Mouse (Mus musculus) limb, embryonic 14.5 days (tissue): ENCODE measurements around the gene Myo19. TPM values are rescaled to one million over a fixed set of nuclear protein-coding genes. Genes with fewer than 3 reads are reported as not detected.

ENCODE experiments used
- ATAC-seq: fragments of 200-750 bp; cut with Nextera tagmentation; 2 replicates; pipeline ENCODE4 v1.8.0; 2017; ENCODE audit warnings: low read depth, moderate number of reproducible peaks, moderate TSS enrichment; ENCODE audit not compliant: low FRiP score
- DNase-seq: peaks from one replicate; pipeline ENCODE4 v3.0.0-alpha.2; 2015; ENCODE audit warnings: low spot score
- H3K27ac ChIP-seq: fragments of 300-500 bp; sonication (generic); replicated peaks from 2 replicates; pipeline ENCODE4 v1.5.1; 2014; ENCODE audit warnings: low read depth, mild to moderate bottlenecking, low read length, moderate library complexity, mixed read lengths
- H3K27me3 ChIP-seq: fragments of 300-500 bp; sonication (generic); 2 replicates; pipeline ENCODE4 v1.6.1; 2014; ENCODE audit warnings: low read length, mixed read lengths; ENCODE audit not compliant: control insufficient read depth, insufficient read depth
- H3K36me3 ChIP-seq: fragments of 300-500 bp; sonication (generic); 2 replicates; pipeline ENCODE4 v1.6.1; 2014; ENCODE audit warnings: mild to moderate bottlenecking, low read length, moderate library complexity, mixed read lengths; ENCODE audit not compliant: control insufficient read depth, insufficient read depth
- H3K4me1 ChIP-seq: fragments of 300-500 bp; sonication (generic); 2 replicates; pipeline ENCODE4 v1.6.1; 2014; ENCODE audit warnings: antibody characterized with exemption, low read length, mixed read lengths; ENCODE audit not compliant: control insufficient read depth, insufficient read depth
- H3K4me2 ChIP-seq: fragments of 300-500 bp; sonication (generic); replicated peaks from 2 replicates; pipeline ENCODE4 v1.6.1; 2014; ENCODE audit warnings: low read depth, mild to moderate bottlenecking, low read length, moderate library complexity; ENCODE audit not compliant: severe bottlenecking
- H3K4me3 ChIP-seq: fragments of 300-500 bp; sonication (generic); replicated peaks from 2 replicates; pipeline ENCODE4 v1.5.1; 2014; ENCODE audit warnings: low read length
- H3K9ac ChIP-seq: fragments of 300-500 bp; sonication (generic); 2 replicates; pipeline ENCODE4 v1.6.1; 2014; ENCODE audit warnings: mild to moderate bottlenecking, low read depth, low read length, moderate library complexity; ENCODE audit not compliant: severe bottlenecking
- H3K9me3 ChIP-seq: fragments of 300-500 bp; sonication (generic); 2 replicates; pipeline ENCODE4 v1.6.1; 2016; ENCODE audit warnings: low read length; ENCODE audit not compliant: control insufficient read depth
- POLR2A ChIP-seq: fragments of 200-500 bp; IDR thresholded peaks from 2 replicates; pipeline ENCODE4 v1.8.0; 2012; ENCODE audit warnings: inconsistent platforms, mild to moderate bottlenecking, moderate library complexity, borderline replicate concordance; ENCODE audit not compliant: insufficient read depth, insufficient read length; ENCODE audit errors: extremely low read depth
- whole genome bisulfite sequencing: fragments of 180-500 bp; shearing (Covaris S2); extraction: QIAGEN DNeasy Blood & Tissue Kit; methylation state at CpG from one replicate; pipeline ENCODE4 v1.1.7; 2014; 5-methylcytosine and 5-hydroxymethylcytosine counted together
- polyA plus RNA-seq, 2 experiments: library from polyadenylated mRNA; depleted of rRNA in 1 of 2; stranded (reverse) in 1 of 2; unstranded in 1 of 2; fragments of >200 nt; fragmentation: Nextera tagmentation in 1 of 2; extraction: Ambion mirVana in 1 of 2; gene quantifications; 2 replicates each; pipeline versions ENCODE4 v1.2.1 to v1.2.3; 2012 to 2014

The Myo19 gene
- polyA plus RNA-seq, 2 experiments = 11.0 to 29.2 TPM

DNA sequence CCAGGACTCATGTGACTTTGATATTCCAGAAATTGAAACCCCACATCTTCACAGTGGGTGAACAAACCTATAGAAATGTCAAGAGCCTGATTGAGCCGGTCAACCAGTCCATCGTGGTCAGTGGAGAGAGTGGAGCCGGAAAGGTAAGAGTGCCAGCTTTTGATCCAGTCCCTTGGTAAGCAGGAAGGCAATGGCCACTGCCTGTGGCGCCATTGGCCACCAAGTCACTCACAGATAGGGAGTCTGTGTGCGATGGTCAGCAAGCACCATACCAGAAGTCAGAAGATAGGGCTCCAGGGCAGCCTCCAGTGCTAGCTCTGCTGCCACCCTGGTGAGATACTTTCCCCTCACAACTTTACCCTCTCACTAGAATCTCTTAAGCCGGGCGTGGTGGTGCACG is 8.1 kb downstream of the Myo19 start:
- Histone ChIP-seq H3K27ac (no peak overlapping the region), H3K9ac (no peak overlapping the region), H3K4me1 (no peaks in the 10 kb centered on the region), H3K4me3 (no peak overlapping the region), H3K36me3 (peaks cover 74% of the 10 kb centered on the region), H3K27me3 (no peaks in the 10 kb centered on the region), H3K9me3 (no peaks in the 10 kb centered on the region), H3K4me2 (no peak overlapping the region)
- TF ChIP-seq POLR2A = no peak
- DNase-seq = no peak
- 96% methylated on average over 8 of the region's 8 CpGs for WGBS
- no peak for ATAC-seq

DNA sequence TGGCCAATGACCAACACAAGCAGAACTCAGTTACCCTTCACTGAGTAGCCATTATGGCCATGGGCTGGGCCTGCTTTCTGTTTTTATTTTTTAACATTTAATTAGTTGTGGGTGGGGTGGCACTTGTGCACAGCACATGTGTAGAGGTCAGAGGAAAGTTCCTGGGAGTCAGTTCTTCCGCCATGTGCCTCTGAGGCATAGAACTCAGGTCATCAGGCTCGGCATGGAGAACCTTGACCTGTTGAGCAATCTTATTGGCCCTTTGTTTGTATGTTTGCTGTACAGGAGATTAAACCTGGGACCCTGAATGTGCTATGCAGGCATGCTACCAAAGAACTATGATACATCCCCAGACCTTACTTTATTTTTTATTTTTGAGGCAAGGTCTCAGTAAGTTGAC is 9.5 kb downstream of the Myo19 start:
- DNase-seq (no peak), ATAC-seq (no peak)
- Histone ChIP-seq H3K4me2 (no peak overlapping the region), H3K4me1 (no peaks in the 10 kb centered on the region), H3K9me3 (no peaks in the 10 kb centered on the region), H3K4me3 (no peak overlapping the region), H3K27me3 (no peaks in the 10 kb centered on the region), H3K9ac (no peak overlapping the region), H3K27ac (no peak overlapping the region), H3K36me3 (peaks cover 78% of the 10 kb centered on the region)
- no peak for TF ChIP-seq POLR2A
- 92% methylated on average over 2 of the region's 2 CpGs for WGBS

DNA sequence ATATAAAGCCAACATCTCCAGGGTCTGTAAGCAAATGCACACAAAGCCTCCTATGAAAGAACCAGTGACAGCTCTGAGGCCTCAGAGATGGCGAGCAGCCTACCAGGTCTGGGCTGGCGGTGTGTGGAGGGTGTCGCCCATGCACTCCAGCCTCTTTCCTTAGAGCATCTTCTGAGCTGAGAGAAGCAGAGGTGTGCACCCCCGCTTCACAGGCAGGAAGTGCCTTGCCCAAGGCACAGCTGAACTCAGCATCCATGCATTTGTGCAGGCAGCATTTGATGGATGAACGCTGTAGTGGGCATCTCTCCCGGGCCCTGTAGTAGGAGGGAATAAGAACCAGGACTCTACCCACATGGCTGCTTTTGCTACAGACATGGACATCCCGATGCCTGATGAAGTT is 11.8 kb downstream of the Myo19 start:
- TF ChIP-seq POLR2A = no peak
- WGBS = 89% methylated on average over 7 of the region's 7 CpGs
- H3K27me3 ChIP-seq = no peaks in the 10 kb centered on the region
- no peak overlapping the region for H3K9ac ChIP-seq
- H3K4me3 ChIP-seq = no peak overlapping the region
- no peak for ATAC-seq
- H3K4me1 ChIP-seq = no peaks in the 10 kb centered on the region
- H3K4me2 ChIP-seq = no peak overlapping the region
- H3K27ac ChIP-seq = no peak overlapping the region
- H3K36me3 ChIP-seq = peaks cover 81% of the 10 kb centered on the region
- H3K9me3 ChIP-seq = no peaks in the 10 kb centered on the region
- DNase-seq = no peak

DNA sequence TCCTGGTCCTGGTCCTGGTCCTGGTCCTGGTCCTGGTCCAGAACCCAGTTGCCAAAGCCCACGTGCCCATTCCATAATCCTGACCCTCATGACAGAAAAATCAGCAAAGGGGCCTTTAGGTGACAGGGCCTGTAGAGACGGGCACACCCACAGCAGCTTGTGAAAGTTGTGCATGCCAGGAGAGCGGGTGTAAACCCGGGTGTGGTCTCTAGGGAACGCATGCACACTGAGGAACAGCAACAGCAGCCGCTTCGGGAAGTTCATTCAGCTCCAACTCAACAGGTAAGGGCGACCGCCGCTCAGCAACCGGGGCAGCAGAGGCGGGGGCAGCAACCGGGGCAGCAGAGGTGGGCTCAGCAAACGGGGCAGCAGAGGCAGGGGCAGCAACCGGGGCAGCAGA is 13.2 kb downstream of the Myo19 start:
- no peaks in the 10 kb centered on the region for H3K4me1 ChIP-seq
- 93% methylated on average over 15 of the region's 15 CpGs for WGBS
- ATAC-seq = no peak

DNA sequence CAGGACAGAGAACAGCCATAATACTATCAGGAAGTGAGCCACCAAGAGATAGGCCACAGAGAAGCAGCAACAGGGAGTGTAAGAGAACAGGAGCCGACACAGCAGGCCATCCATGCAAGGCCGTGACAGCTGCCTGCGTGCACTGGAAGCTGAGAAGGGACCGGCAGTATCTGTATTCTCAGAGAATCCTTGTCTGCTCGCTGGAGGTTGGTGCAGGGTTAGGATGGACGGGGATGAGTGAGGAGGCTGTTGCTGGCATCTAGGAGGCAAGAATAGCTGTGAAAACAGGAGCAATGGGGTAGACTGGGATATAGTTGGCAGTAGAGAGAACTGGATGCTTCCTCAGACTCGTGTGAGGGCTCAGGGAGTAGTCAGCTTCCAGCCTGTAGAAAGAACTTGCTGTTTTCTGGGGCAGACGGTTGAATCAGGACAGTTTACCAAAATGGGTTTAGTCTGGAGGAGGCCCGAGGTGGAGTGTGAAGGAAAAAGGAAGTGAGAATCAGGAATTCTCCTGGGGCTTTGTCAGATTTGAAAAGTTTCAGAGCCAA is 24.7 kb downstream of the Myo19 start:
- H3K4me2 ChIP-seq = no peak overlapping the region
- DNase-seq = no peak
- peaks cover 96% of the 10 kb centered on the region for H3K36me3 ChIP-seq
- ATAC-seq = no peak
- H3K27me3 ChIP-seq = no peaks in the 10 kb centered on the region
- no peak overlapping the region for H3K27ac ChIP-seq
- WGBS = 81% methylated on average over 9 of the region's 9 CpGs
- no peaks in the 10 kb centered on the region for H3K9me3 ChIP-seq
- no peaks in the 10 kb centered on the region for H3K4me1 ChIP-seq
- no peak overlapping the region for H3K4me3 ChIP-seq
- no peak overlapping the region for H3K9ac ChIP-seq
- TF ChIP-seq POLR2A = no peak

More for the DNA sequence above, 13.2 kb downstream of the Myo19 start:
- Histone ChIP-seq H3K9ac (no peak overlapping the region), H3K27ac (no peak overlapping the region), H3K4me2 (no peak overlapping the region), H3K9me3 (no peaks in the 10 kb centered on the region), H3K4me3 (no peak overlapping the region), H3K36me3 (peaks cover 74% of the 10 kb centered on the region), H3K27me3 (no peaks in the 10 kb centered on the region)
- TF ChIP-seq POLR2A = no peak
- DNase-seq = no peak

DNA sequence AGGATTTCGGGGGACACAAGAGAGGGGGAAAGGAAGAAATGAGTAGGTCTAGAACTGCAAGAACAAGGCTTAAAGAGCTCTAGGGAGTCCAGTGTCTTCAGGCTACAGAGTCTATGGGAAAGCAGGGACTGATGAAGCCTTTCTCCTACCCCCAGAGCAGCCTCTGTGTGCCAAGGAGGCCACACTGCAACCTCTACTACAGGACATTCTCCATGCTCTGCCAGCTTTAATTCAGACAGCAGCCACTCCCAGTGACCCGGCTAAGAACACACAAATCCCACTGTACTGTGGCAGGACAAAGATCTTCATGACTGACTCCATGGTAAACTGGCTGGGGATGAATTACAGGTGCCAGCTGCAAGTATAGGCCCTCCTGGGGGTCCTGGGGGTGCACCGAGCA is 27.1 kb downstream of the Myo19 start:
- H3K36me3 ChIP-seq = peaks cover 94% of the 10 kb centered on the region
- WGBS = 68% methylated on average over 3 of the region's 3 CpGs
- H3K4me3 ChIP-seq = no peak overlapping the region
- H3K27me3 ChIP-seq = no peaks in the 10 kb centered on the region
- no peak for TF ChIP-seq POLR2A
- H3K27ac ChIP-seq = no peak overlapping the region
- H3K9ac ChIP-seq = no peak overlapping the region
- no peaks in the 10 kb centered on the region for H3K9me3 ChIP-seq
- no peak for DNase-seq
- no peak for ATAC-seq
- H3K4me1 ChIP-seq = no peaks in the 10 kb centered on the region
- no peak overlapping the region for H3K4me2 ChIP-seq
